Mouse (Mus musculus) C2C12 (cell line): Measurements from ENCODE around the gene Tmem50a. TPM values are rescaled to one million over a fixed set of nuclear protein-coding genes. Genes with fewer than 3 reads are reported as not detected.

Experiments used
- H3K27me3 ChIP-seq: one replicate; pipeline ENCODE4 v1.6.1; 2011; ENCODE audit not compliant: control insufficient read depth, insufficient read depth, insufficient read length
- H3K36me3 ChIP-seq: one replicate; pipeline ENCODE4 v1.6.1; 2011; ENCODE audit not compliant: control insufficient read depth, insufficient read depth
- H3K4me3 ChIP-seq: one replicate; pipeline ENCODE4 v1.5.1; 2011; ENCODE audit warnings: mild to moderate bottlenecking, control low read depth; ENCODE audit not compliant: poor library complexity, insufficient read depth, severe bottlenecking
- H3K79me2 ChIP-seq: one replicate; pipeline ENCODE4 v1.6.1; 2011; ENCODE audit not compliant: control insufficient read depth, insufficient read depth
- H3K79me3 ChIP-seq: one replicate; pipeline ENCODE4 v1.6.1; 2011; ENCODE audit warnings: low read depth, control low read depth
- H3ac ChIP-seq: one replicate; pipeline ENCODE3; 2011; ENCODE audit warnings: low read depth; ENCODE audit not compliant: control insufficient read depth, insufficient read length
- CEBPB ChIP-seq: IDR thresholded peaks from one replicate; pipeline ENCODE4 v1.6.1; 2011; ENCODE audit warnings: low read depth, mild to moderate bottlenecking, control low read depth, moderate library complexity
- CTCF ChIP-seq: IDR thresholded peaks from one replicate; pipeline ENCODE4 v1.5.1; 2011; ENCODE audit not compliant: control insufficient read depth, insufficient read depth, insufficient read length
- FOSL1 ChIP-seq: IDR thresholded peaks from one replicate; pipeline ENCODE4 v1.8.0; 2011; ENCODE audit warnings: mild to moderate bottlenecking, low read length; ENCODE audit not compliant: poor library complexity, insufficient read depth, severe bottlenecking
- MAX ChIP-seq: IDR thresholded peaks from one replicate; pipeline ENCODE4 v1.6.1; 2011; ENCODE audit warnings: mild to moderate bottlenecking, control low read depth
- MYOD1 ChIP-seq: IDR thresholded peaks from one replicate; pipeline ENCODE4 v1.6.1; 2011; ENCODE audit warnings: low read depth; ENCODE audit not compliant: control insufficient read depth, insufficient read length
- MYOG ChIP-seq: IDR thresholded peaks from one replicate; pipeline ENCODE4 v1.6.1; 2011; ENCODE audit not compliant: control insufficient read depth, insufficient read length; ENCODE audit errors: extremely low read depth
- USF1 ChIP-seq: IDR thresholded peaks from one replicate; pipeline ENCODE4 v1.6.1; 2011; ENCODE audit warnings: low read depth, mild to moderate bottlenecking, control low read depth, moderate library complexity
- long read RNA-seq, 2 experiments: library from polyadenylated mRNA; unstranded; transcript quantifications; one replicate each; pipeline ENCODE4 v2.0.0; 2019 to 2020
- polyA plus RNA-seq: library from polyadenylated mRNA; unstranded; fragments of >200 nt; fragmentation: generic; extraction: Trizol; gene quantifications from one replicate; pipeline ENCODE4 v1.2.1, GENCODE M21; 2012; ENCODE audit warnings: missing spikeins

The Tmem50a gene
- polyA plus RNA-seq, result 94.9 TPM
- long read RNA-seq, experiment 1, transcript Tmem50a-202 (7 exons, 719 nt), result minor isoform, 12 of 179 reads
- long read RNA-seq, experiment 1, transcript Tmem50a-201 (7 exons, 1,204 nt), result major isoform, 128 of 179 reads
- long read RNA-seq, experiment 1, partial matches to known transcripts, result 24 of 179 reads
- long read RNA-seq, experiment 1, other reads (novel, unspliced or antisense), result 15 of 179 reads
- long read RNA-seq, experiment 2, transcript Tmem50a-202 (7 exons, 719 nt), result minor isoform, 14 of 76 reads
- long read RNA-seq, experiment 2, transcript Tmem50a-201 (7 exons, 1,204 nt), result major isoform, 53 of 76 reads
- long read RNA-seq, experiment 2, partial matches to known transcripts, result 0 of 76 reads
- long read RNA-seq, experiment 2, other reads (novel, unspliced or antisense), result 9 of 76 reads

GRCm38 (mm10) chr4:134914864-134915209 is at the start of gene Tmem50a:
Tmem50a (minus strand) TSS chr4:134915024.
- Histone ChIP-seq H3K79me2 (peaks cover 28% of the 10 kb centered on the region), H3K27me3 (no peaks in the 10 kb centered on the region), H3K4me3 (peak within 1 kb of the TSS; percentile 45), H3ac (peak within 1 kb of the TSS; percentile 71), H3K79me3 (peaks cover 5% of the 10 kb centered on the region), H3K36me3 (no peaks in the 10 kb centered on the region)
- no peak for TF ChIP-seq MYOG
- TF ChIP-seq MYOD1, result no peak
- no peak for TF ChIP-seq CEBPB
- no peak for TF ChIP-seq MAX
- TF ChIP-seq FOSL1, result no peak
- no peak for TF ChIP-seq CTCF
- TF ChIP-seq USF1, result no peak

- no peaks in the 10 kb centered on the region for H3K36me3 ChIP-seq
- no peaks in the 10 kb centered on the region for H3K79me2 ChIP-seq
- H3K4me3 ChIP-seq, result no peak overlapping the region
- no peaks in the 10 kb centered on the region for H3K79me3 ChIP-seq
- no peak overlapping the region for H3ac ChIP-seq
- TF ChIP-seq USF1 (no peak), MAX (no peak), FOSL1 (no peak), MYOD1 (no peak), CTCF (no peak), CEBPB (no peak), MYOG (no peak)
- no peaks in the 10 kb centered on the region for H3K27me3 ChIP-seq
These were observed 48.4 kb upstream of the Tmem50a start for GRCm38 (mm10) chr4:134963021-134963776.

- TF ChIP-seq CTCF, result peak; percentile 58
- no peak for TF ChIP-seq MYOG
- Histone ChIP-seq H3K79me3 (no peaks in the 10 kb centered on the region), H3K79me2 (no peaks in the 10 kb centered on the region), H3K36me3 (no peaks in the 10 kb centered on the region), H3K27me3 (no peaks in the 10 kb centered on the region), H3ac (peak overlapping the region; percentile 40), H3K4me3 (peak overlapping the region; percentile 8)
These were observed 41.5 kb upstream of the Tmem50a start for GRCm38 (mm10) chr4:134956328-134956727.

- Histone ChIP-seq H3K79me2 (no peaks in the 10 kb centered on the region), H3ac (peak overlapping the region; percentile 40), H3K36me3 (no peaks in the 10 kb centered on the region), H3K79me3 (no peaks in the 10 kb centered on the region), H3K27me3 (no peaks in the 10 kb centered on the region), H3K4me3 (peak overlapping the region; percentile 8)
- TF ChIP-seq FOSL1 (peak; percentile 69), MYOG (no peak), CEBPB (peak; percentile 37)
These were observed 41.0 kb upstream of the Tmem50a start for GRCm38 (mm10) chr4:134955845-134956244.

- Histone ChIP-seq H3K27me3 (no peaks in the 10 kb centered on the region), H3K79me3 (no peaks in the 10 kb centered on the region), H3ac (no peak overlapping the region), H3K36me3 (no peaks in the 10 kb centered on the region), H3K79me2 (no peaks in the 10 kb centered on the region), H3K4me3 (no peak overlapping the region)
- TF ChIP-seq MYOD1, result no peak
- no peak for TF ChIP-seq USF1
- TF ChIP-seq FOSL1, result no peak
- TF ChIP-seq MYOG, result no peak
- no peak for TF ChIP-seq CEBPB
- TF ChIP-seq CTCF, result no peak
- TF ChIP-seq MAX, result no peak
These were observed 40.4 kb upstream of the Tmem50a start for GRCm38 (mm10) chr4:134955196-134955595.

- no peaks in the 10 kb centered on the region for H3K79me2 ChIP-seq
- no peak overlapping the region for H3ac ChIP-seq
- H3K36me3 ChIP-seq, result no peaks in the 10 kb centered on the region
- H3K4me3 ChIP-seq, result no peak overlapping the region
- H3K27me3 ChIP-seq, result no peaks in the 10 kb centered on the region
- TF ChIP-seq FOSL1 (no peak), MYOD1 (no peak), MYOG (no peak), CEBPB (no peak), MAX (no peak)
- no peaks in the 10 kb centered on the region for H3K79me3 ChIP-seq
These were observed 39.6 kb upstream of the Tmem50a start for GRCm38 (mm10) chr4:134954461-134954860.
